Mouse (Mus musculus): Measurements from ENCODE around the gene Rfesd.

Gene Rfesd

DNA sequence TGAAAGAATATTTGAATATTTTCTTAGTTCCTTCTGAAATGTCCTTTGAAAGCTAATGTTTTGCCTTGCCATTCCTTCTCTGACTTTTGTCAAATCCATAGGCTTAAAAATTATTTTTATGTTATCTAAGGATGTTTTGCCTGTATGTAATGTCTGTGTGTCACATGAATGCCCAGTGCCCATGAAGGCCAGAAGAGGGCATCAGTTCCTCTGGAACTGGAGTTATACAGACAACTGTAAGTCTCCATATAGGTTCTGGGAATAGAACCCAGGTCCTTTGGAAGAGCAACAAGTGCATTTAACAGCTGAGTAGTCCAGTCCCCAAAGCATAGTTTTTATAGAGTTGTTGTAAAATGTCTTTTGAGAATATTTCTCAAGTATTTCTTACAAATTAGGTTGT, 36.6 kb downstream of the Rfesd start:
- peak; percentile 27 for DNase-seq (ENCODE audit: low read depth, low spot score)

DNA sequence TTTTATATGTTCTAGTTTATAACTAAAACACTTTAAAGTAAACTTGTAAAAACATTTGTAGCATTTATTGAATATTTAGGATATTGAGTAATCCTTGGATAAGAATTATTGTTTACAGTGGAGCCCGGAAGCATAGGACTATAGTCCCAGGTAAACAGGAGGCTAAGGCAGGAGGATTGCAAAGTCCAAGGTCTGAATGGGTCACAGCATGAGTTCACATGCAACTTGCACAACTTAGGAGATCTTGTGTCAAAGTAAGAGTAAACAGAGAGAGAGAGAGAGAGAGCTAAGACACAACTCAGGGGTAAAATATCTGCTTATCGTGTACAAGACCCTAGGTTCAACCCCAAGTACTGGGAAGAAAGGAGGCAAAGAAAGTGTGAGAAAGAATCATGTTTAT, 41.9 kb downstream of the Rfesd start:
- no peak for DNase-seq (ENCODE audit: low read depth, low spot score)

DNA sequence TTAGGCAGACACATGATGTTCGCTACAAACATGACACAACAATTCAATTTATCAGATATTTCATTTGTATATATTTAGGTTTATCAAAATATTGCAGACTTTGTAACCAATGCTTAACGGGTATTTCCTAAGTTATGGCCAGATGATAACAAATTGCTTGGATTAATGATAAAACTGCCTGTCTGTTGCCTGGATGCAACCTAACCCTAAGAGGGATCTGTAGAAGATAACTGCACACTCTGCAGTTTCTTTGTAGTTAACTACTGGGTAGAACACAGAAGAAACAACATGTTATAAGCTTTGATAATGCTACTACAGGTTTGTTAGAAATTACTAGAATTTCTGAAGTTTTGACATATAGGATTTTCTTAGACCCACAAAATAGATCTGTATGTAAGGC, 42.3 kb downstream of the Rfesd start:
- DNase-seq (ENCODE audit: low read depth, low spot score), result no peak

DNA sequence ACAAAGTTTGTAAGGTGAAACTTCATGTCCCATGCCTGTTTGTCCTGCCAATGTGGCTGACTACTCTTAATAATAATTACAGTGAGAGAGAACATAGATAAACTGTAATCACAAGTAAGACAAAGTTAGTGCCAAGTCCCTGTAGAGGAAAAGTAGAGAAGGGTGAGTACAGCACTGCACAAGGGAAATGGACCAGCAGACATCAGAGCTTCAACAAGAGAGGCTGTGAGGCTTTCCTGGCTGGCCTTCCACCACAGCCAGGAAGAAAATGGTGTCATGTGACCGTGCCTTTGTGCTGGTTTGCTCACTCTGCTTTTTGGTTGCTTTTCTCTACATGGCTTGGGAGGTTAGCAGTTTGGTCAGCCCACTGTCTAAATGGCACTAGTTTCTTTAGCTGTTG, 42.9 kb downstream of the Rfesd start:
- no peak for DNase-seq (ENCODE audit: low read depth, low spot score)

DNA sequence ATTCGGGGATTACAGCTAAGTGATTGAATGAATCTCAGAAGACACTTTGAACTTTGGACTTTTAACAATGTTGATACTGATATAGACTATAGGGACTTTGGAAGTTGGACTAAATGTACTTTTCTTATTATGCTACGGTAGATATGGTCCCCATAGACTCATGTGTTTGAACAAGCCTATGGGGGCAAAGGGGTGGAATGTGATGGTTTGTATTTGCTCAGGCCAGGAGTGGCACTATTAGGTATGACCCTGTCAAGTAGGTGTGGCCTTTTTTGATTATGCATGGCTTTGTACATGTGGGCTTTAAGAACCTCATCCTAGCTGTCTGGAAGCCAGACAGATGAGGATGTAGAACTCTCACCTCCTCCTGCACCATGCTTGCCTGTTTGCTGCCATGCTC, 44.0 kb downstream of the Rfesd start:
- DNase-seq (ENCODE audit: low read depth, low spot score), result no peak

DNA sequence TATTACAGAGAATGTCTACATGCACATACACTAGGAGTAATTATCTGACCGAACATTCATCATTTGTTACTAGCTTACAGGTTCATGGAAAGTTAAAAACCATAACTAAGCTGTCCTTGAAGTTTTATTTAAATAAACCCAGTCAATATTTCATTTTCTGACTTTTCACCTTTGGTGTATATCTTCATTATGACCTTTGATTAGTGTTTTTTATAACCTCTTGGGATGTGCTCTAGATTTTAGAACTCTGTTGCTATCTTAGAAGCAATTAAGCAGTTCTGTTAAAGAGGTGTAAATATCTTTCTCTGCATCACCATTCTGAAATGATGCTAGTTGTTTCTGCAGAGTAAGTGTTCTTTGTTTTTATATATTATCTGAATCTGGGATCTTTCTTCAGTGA, 51.7 kb downstream of the Rfesd start, which contains the start of gene Spata9:
Spata9 (plus strand) TSS at position 301 of the 400 bp plus-strand sequence.
- DNase-seq (ENCODE audit: low read depth, low spot score), result no peak

DNA sequence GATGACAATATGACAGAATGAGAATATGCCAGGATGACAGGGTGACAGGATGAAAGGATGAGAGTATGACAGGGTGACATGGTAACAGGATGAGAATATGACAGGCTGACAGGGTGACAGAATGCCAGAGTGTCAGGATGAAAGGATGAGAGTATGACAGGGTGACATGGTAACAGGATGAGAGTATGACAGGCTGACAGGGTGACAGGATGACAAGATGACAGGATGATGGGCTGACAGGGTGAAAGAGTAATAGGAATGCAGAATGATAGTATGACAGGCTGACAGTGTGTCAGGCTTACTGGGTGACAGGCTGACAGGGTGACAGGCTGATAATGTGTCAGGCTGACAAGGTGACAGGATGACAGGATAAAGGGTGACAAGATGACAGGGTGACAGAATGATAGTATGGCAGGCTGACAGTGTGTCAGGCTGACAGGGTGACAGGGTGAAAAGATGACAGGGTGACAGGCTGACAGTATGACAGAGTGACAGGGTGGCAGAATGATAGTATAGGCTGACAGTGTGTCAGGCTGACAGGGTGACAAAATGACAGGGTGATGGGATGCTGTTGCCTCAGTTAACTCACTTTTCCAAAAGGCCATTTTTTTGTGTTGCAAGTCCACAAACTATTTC, 63.0 kb downstream of the Rfesd start:
- DNase-seq (ENCODE audit: low read depth, low spot score), result no peak
